Mouse (Mus musculus): ENCODE data around the gene Ear2. TPM values are rescaled to one million over a fixed set of nuclear protein-coding genes. Genes with fewer than 3 reads are reported as not detected.
A peak's percentile ranks its signal among the peaks of the same experiment; 100 is the strongest.
"Not testable (repeated sequence)": the region's sequence is repeated elsewhere in the genome, so short reads cannot be mapped to it uniquely, and the experiment has no call there.

Gene Ear2
- 31.6 and 48.0 TPM in 2 replicates for total RNA-seq (2017)

- ATAC-seq (replicated peaks in 1 of 2; ENCODE audit: insufficient read depth in 1 of 2, low FRiP score in 2 of 2, low TSS enrichment in 1 of 2, low read depth in 1 of 2, poor library complexity in 2 of 2, severe bottlenecking in 2 of 2) = not testable (repeated sequence)
Measured at GRCm38 (mm10) chr14:44102354-44102753, at the start of gene Ear2. Gene Ear2, plus strand, starts transcription at chr14:44102654.

- peak; percentile 59 to 71; a peak in 2 of 4 replicates for ATAC-seq (replicated peaks in 1 of 2; ENCODE audit: insufficient read depth in 1 of 2, low FRiP score in 2 of 2, low TSS enrichment in 1 of 2, low read depth in 1 of 2, poor library complexity in 2 of 2, severe bottlenecking in 2 of 2)
Measured at GRCm38 (mm10) chr14:44067879-44068278, 34.6 kb upstream of the Ear2 start.

- ATAC-seq (replicated peaks in 1 of 2; ENCODE audit: insufficient read depth in 1 of 2, low FRiP score in 2 of 2, low TSS enrichment in 1 of 2, low read depth in 1 of 2, poor library complexity in 2 of 2, severe bottlenecking in 2 of 2) = not testable (repeated sequence)
Measured at GRCm38 (mm10) chr14:44070595-44070994, 31.9 kb upstream of the Ear2 start.

GRCm38 (mm10) chr14:44077785-44078341 lies 24.6 kb upstream of the Ear2 start:
- ATAC-seq (replicated peaks in 1 of 2; ENCODE audit: insufficient read depth in 1 of 2, low FRiP score in 2 of 2, low TSS enrichment in 1 of 2, low read depth in 1 of 2, poor library complexity in 2 of 2, severe bottlenecking in 2 of 2) = not testable (repeated sequence)

GRCm38 (mm10) chr14:44086588-44086987 lies 15.9 kb upstream of the Ear2 start:
- not testable (repeated sequence) for ATAC-seq (replicated peaks in 1 of 2; ENCODE audit: insufficient read depth in 1 of 2, low FRiP score in 2 of 2, low TSS enrichment in 1 of 2, low read depth in 1 of 2, poor library complexity in 2 of 2, severe bottlenecking in 2 of 2)

- ATAC-seq (replicated peaks in 1 of 2; ENCODE audit: insufficient read depth in 1 of 2, low FRiP score in 2 of 2, low TSS enrichment in 1 of 2, low read depth in 1 of 2, poor library complexity in 2 of 2, severe bottlenecking in 2 of 2) = not testable (repeated sequence)
Measured at GRCm38 (mm10) chr14:44087535-44087934, 14.9 kb upstream of the Ear2 start.

- peak; percentile 92 to 94 for ATAC-seq (replicated peaks in 1 of 2; ENCODE audit: insufficient read depth in 1 of 2, low FRiP score in 2 of 2, low TSS enrichment in 1 of 2, low read depth in 1 of 2, poor library complexity in 2 of 2, severe bottlenecking in 2 of 2)
Measured at GRCm38 (mm10) chr14:44091524-44091923, 10.9 kb upstream of the Ear2 start.

GRCm38 (mm10) chr14:44094445-44094844 lies 8.0 kb upstream of the Ear2 start:
- not testable (repeated sequence) for ATAC-seq (replicated peaks in 1 of 2; ENCODE audit: insufficient read depth in 1 of 2, low FRiP score in 2 of 2, low TSS enrichment in 1 of 2, low read depth in 1 of 2, poor library complexity in 2 of 2, severe bottlenecking in 2 of 2)

GRCm38 (mm10) chr14:44100030-44100429 lies 2.4 kb upstream of the Ear2 start:
- ATAC-seq (replicated peaks in 1 of 2; ENCODE audit: insufficient read depth in 1 of 2, low FRiP score in 2 of 2, low TSS enrichment in 1 of 2, low read depth in 1 of 2, poor library complexity in 2 of 2, severe bottlenecking in 2 of 2) = peak; percentile 82 to 92

- no peak for ATAC-seq (replicated peaks in 1 of 2; ENCODE audit: insufficient read depth in 1 of 2, low FRiP score in 2 of 2, low TSS enrichment in 1 of 2, low read depth in 1 of 2, poor library complexity in 2 of 2, severe bottlenecking in 2 of 2)
Measured at GRCm38 (mm10) chr14:44110981-44111380, 8.5 kb downstream of the Ear2 start.

GRCm38 (mm10) chr14:44123551-44123950 lies 21.1 kb downstream of the Ear2 start, which contains the start of gene Gm3327:
Gene Gm3327, plus strand, starts transcription at chr14:44123851.
- not testable (repeated sequence) for ATAC-seq (replicated peaks in 1 of 2; ENCODE audit: insufficient read depth in 1 of 2, low FRiP score in 2 of 2, low TSS enrichment in 1 of 2, low read depth in 1 of 2, poor library complexity in 2 of 2, severe bottlenecking in 2 of 2)

Other genes starting within 250 kb of the Ear2 start
- 0.89 and 26.4 TPM in 2 replicates for gene Ear1, start 227.1 kb upstream of the Ear2 start, total RNA-seq (2017)
- gene Ear10, start 179.1 kb upstream of the Ear2 start, total RNA-seq (2017) = not detected in 2 replicates
- gene Gm8113, start 177.3 kb upstream of the Ear2 start, total RNA-seq (2017) = 7.8 and 17.5 TPM in 2 replicates
- gene Ang5, start 145.6 kb upstream of the Ear2 start, total RNA-seq (2017) = not detected in 2 replicates
- not detected in 2 replicates for gene Ang6, start 100.4 kb upstream of the Ear2 start, total RNA-seq (2017)
- gene Gm3327, start 21.2 kb downstream of the Ear2 start, total RNA-seq (2017) = not detected in 2 replicates
- not detected in 2 replicates for gene Gm8212, start 95.0 kb downstream of the Ear2 start, total RNA-seq (2017)
- gene 4930503E14Rik, start 110.6 kb downstream of the Ear2 start, total RNA-seq (2017) = not detected in 2 replicates
- gene Gm8220, start 182.9 kb downstream of the Ear2 start, total RNA-seq (2017) = not detected in 2 replicates
- not detected in 2 replicates for gene Gm5930, start 235.9 kb downstream of the Ear2 start, total RNA-seq (2017)

Measured in hematopoietic stem cell, adult 5-6 weeks (primary cell).